Mouse (Mus musculus): ENCODE data around the gene Rusc1. TPM values are rescaled to one million over a fixed set of nuclear protein-coding genes. Genes with fewer than 3 reads are reported as not detected.
"Not testable (repeated sequence)": the region's sequence is repeated elsewhere in the genome, so short reads cannot be mapped to it uniquely, and the experiment has no call there.

The Rusc1 gene
- total and polyA plus RNA-seq, 3 experiments, result 6.4 to 14.4 (median 13.6) TPM

GRCm38 (mm10) chr3:89084133-89084532 lies 9.0 kb downstream of the Rusc1 start:
- Histone ChIP-seq H3K4me1 (ENCODE audit: insufficient read depth, low read depth, low read length) (peaks cover 45% of the 10 kb centered on the region), H3K36me3 (replicated peaks) (peaks cover 71% of the 10 kb centered on the region), H3K4me3 (ENCODE audit: low read depth, low read length) (no peak overlapping the region), H3K9me3 (replicated peaks) (no peaks in the 10 kb centered on the region), H3K27me3 (ENCODE audit: insufficient read depth, low read length) (no peaks in the 10 kb centered on the region; the same call in 1 of the 2 replicates)
- TF ChIP-seq CTCF (IDR thresholded peaks at IDR 0.05; ENCODE audit: low read depth, low read length) (no peak), GATA2 (IDR thresholded peaks at IDR 0.05; ENCODE audit: borderline replicate concordance, low read depth, low read length) (no peak), TAL1 (conservative IDR thresholded peaks at IDR 0.05; ENCODE audit: low read depth, low read length) (no peak), GATA1 (IDR thresholded peaks at IDR 0.05; ENCODE audit: borderline replicate concordance, low read length) (no peak), POLR2AphosphoS5 (IDR thresholded peaks at IDR 0.05; ENCODE audit: insufficient replicate concordance, low read depth, low read length) (no peak)
- DNase-seq (ENCODE audit: low spot score), result no peak
- ATAC-seq (ENCODE audit: extremely low read depth, insufficient number of reproducible peaks, low FRiP score, poor library complexity, severe bottlenecking), result no peak

DNA sequence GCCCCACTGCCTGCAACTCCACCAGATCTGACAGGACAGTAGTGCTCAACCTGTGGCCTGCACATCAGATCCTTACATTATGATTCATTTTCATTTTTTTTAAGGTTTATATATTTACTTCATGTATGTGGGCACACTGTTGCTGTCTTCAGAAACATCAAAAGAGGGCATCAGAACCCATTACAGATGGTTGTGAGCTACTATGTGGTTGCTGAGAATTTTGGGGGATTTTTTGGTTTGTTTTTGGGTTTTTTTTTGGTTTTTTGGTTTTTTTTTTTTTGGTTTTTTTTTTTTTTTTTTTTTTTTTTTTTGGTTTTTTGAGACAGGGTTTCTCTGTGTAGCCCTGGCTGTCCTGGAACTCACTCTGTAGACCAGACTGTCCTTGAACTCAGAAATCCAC lies 10.8 kb downstream of the Rusc1 start:
- not testable (repeated sequence) for H3K27me3 ChIP-seq (ENCODE audit: insufficient read depth, low read length); DNase-seq (ENCODE audit: low spot score); H3K9me3 ChIP-seq (replicated peaks); ATAC-seq (ENCODE audit: extremely low read depth, insufficient number of reproducible peaks, low FRiP score, poor library complexity, severe bottlenecking); H3K4me3 ChIP-seq (ENCODE audit: low read depth, low read length)
- H3K36me3 ChIP-seq (replicated peaks), result peaks cover 72% of the 10 kb centered on the region
- H3K4me1 ChIP-seq (ENCODE audit: insufficient read depth, low read depth, low read length), result peaks cover 26% of the 10 kb centered on the region

GRCm38 (mm10) chr3:89077383-89077782 lies 15.7 kb downstream of the Rusc1 start:
- peaks cover 10% of the 10 kb centered on the region for H3K4me1 ChIP-seq (ENCODE audit: insufficient read depth, low read depth, low read length)
- DNase-seq (ENCODE audit: low spot score), result no peak
- peaks cover 88% of the 10 kb centered on the region for H3K36me3 ChIP-seq (replicated peaks)
- H3K27me3 ChIP-seq (ENCODE audit: insufficient read depth, low read length), result no peaks in the 10 kb centered on the region
- H3K9me3 ChIP-seq (replicated peaks), result no peaks in the 10 kb centered on the region
- H3K4me3 ChIP-seq (ENCODE audit: low read depth, low read length), result no peak overlapping the region
- no peak for ATAC-seq (ENCODE audit: extremely low read depth, insufficient number of reproducible peaks, low FRiP score, poor library complexity, severe bottlenecking)
- TF ChIP-seq CTCF (IDR thresholded peaks at IDR 0.05; ENCODE audit: low read depth, low read length) (no peak), GATA1 (IDR thresholded peaks at IDR 0.05; ENCODE audit: borderline replicate concordance, low read length) (no peak), TAL1 (conservative IDR thresholded peaks at IDR 0.05; ENCODE audit: low read depth, low read length) (no peak), GATA2 (IDR thresholded peaks at IDR 0.05; ENCODE audit: borderline replicate concordance, low read depth, low read length) (no peak), POLR2AphosphoS5 (IDR thresholded peaks at IDR 0.05; ENCODE audit: insufficient replicate concordance, low read depth, low read length) (no peak)

DNA sequence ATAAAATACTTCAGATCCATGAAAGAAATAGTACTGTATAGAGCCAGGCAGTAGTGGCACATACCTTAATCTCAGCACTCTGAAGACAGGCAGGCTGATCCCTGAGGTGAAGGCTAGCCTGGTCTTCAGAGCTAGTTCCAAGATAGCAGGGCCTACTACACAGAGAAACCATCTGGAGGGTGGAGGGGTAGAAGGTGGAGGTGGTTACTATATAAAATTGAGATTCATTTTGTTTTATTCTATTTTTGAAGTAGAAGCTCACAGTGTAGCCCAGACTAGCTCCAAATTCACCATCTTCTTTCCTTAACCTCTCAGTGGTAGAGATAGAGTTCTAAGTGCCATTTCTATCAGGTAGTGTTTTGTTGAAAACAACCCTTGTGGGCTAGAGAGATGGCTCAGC lies 25.8 kb downstream of the Rusc1 start:
- H3K4me1 ChIP-seq (ENCODE audit: insufficient read depth, low read depth, low read length), result no peaks in the 10 kb centered on the region; the same call in 1 of the 2 replicates
- no peaks in the 10 kb centered on the region for H3K9me3 ChIP-seq (replicated peaks)
- no peak overlapping the region for H3K4me3 ChIP-seq (ENCODE audit: low read depth, low read length)
- DNase-seq (ENCODE audit: low spot score) (no peak), ATAC-seq (ENCODE audit: extremely low read depth, insufficient number of reproducible peaks, low FRiP score, poor library complexity, severe bottlenecking) (no peak)
- no peaks in the 10 kb centered on the region for H3K27me3 ChIP-seq (ENCODE audit: insufficient read depth, low read length)
- TF ChIP-seq GATA2 (IDR thresholded peaks at IDR 0.05; ENCODE audit: borderline replicate concordance, low read depth, low read length) (no peak), CTCF (IDR thresholded peaks at IDR 0.05; ENCODE audit: low read depth, low read length) (no peak), POLR2AphosphoS5 (IDR thresholded peaks at IDR 0.05; ENCODE audit: insufficient replicate concordance, low read depth, low read length) (no peak), GATA1 (IDR thresholded peaks at IDR 0.05; ENCODE audit: borderline replicate concordance, low read length) (no peak), TAL1 (conservative IDR thresholded peaks at IDR 0.05; ENCODE audit: low read depth, low read length) (no peak)
- peaks cover 93% of the 10 kb centered on the region for H3K36me3 ChIP-seq (replicated peaks)

DNA sequence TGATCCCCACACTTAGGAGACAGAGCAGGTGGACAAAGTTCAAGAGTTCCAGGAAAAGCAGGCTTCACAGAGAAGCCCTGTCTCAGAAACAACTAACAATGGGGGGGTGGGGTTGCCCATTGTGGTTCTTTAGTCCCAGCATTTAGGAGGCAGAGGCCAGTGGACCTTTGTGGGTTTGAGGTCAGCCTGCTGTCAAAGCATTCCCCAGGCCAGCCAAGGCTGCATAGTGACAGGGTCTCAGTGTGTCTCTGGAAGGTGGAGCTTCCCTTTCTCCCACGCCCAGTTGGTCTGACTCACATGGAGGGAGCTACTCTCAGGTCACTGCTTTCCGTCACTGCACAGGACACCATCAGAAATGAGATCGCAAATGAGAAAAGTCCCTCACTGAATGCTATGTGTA lies 31.4 kb downstream of the Rusc1 start:
- Histone ChIP-seq H3K27me3 (ENCODE audit: insufficient read depth, low read length) (no peaks in the 10 kb centered on the region), H3K4me1 (ENCODE audit: insufficient read depth, low read depth, low read length) (no peaks in the 10 kb centered on the region; the same call in 1 of the 2 replicates), H3K36me3 (replicated peaks) (peaks cover 96% of the 10 kb centered on the region), H3K4me3 (ENCODE audit: low read depth, low read length) (no peak overlapping the region), H3K9me3 (replicated peaks) (no peaks in the 10 kb centered on the region)
- no peak for ATAC-seq (ENCODE audit: extremely low read depth, insufficient number of reproducible peaks, low FRiP score, poor library complexity, severe bottlenecking)
- no peak for DNase-seq (ENCODE audit: low spot score)
- TF ChIP-seq CTCF (IDR thresholded peaks at IDR 0.05; ENCODE audit: low read depth, low read length) (no peak), TAL1 (conservative IDR thresholded peaks at IDR 0.05; ENCODE audit: low read depth, low read length) (no peak), POLR2AphosphoS5 (IDR thresholded peaks at IDR 0.05; ENCODE audit: insufficient replicate concordance, low read depth, low read length) (no peak), GATA1 (IDR thresholded peaks at IDR 0.05; ENCODE audit: borderline replicate concordance, low read length) (no peak), GATA2 (IDR thresholded peaks at IDR 0.05; ENCODE audit: borderline replicate concordance, low read depth, low read length) (no peak)

DNA sequence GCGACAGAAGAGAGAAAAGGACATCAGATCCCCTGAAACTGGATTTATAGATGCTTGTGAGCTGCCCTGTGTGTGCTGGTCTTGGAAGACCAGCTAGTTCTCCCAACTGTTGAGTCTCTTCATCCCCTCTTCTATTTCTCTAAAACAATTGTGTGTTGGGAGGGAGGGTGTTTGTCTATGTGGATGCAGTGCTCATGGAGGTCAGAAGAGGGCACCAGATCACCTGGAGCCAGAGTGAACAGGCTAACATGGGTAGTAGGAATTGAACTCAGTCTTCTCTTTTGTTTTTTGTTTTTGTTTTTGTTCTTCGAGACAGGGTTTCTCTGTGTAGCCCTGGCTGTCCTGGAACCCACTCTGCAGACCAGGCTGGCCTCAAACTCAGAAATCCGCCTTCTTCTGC lies 34.3 kb downstream of the Rusc1 start:
- Histone ChIP-seq H3K9me3 (replicated peaks) (no peaks in the 10 kb centered on the region), H3K27me3 (ENCODE audit: insufficient read depth, low read length) (no peaks in the 10 kb centered on the region), H3K4me3 (ENCODE audit: low read depth, low read length) (no peak overlapping the region), H3K4me1 (ENCODE audit: insufficient read depth, low read depth, low read length) (no peaks in the 10 kb centered on the region; the same call in 1 of the 2 replicates), H3K36me3 (replicated peaks) (peaks cover 97% of the 10 kb centered on the region)
- TF ChIP-seq CTCF (IDR thresholded peaks at IDR 0.05; ENCODE audit: low read depth, low read length) (peak; percentile 52), GATA1 (IDR thresholded peaks at IDR 0.05; ENCODE audit: borderline replicate concordance, low read length) (no peak)
- DNase-seq (ENCODE audit: low spot score), result peak; percentile 29
- ATAC-seq (ENCODE audit: extremely low read depth, insufficient number of reproducible peaks, low FRiP score, poor library complexity, severe bottlenecking), result no peak

DNA sequence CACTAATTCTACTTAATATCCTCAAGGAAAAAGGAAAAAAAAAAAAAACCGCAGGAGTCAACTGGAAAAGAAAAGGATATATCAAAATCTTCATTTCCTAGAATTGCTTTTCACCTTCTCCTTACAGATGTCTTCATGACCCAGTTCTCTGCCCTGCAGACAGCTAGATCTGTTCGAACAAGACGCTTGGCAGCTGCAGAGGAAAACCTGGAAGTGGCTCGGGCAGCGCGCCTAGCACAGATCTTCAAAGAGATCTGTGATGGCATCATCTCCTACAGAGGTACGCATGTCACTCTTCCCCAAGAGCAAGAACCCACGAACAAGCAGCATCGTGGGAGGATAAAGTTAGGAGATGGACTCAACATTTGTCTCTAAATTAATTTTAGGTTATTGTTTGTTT lies 34.8 kb downstream of the Rusc1 start:
- no peak overlapping the region for H3K4me3 ChIP-seq (ENCODE audit: low read depth, low read length)
- no peaks in the 10 kb centered on the region for H3K9me3 ChIP-seq (replicated peaks)
- TF ChIP-seq TAL1 (conservative IDR thresholded peaks at IDR 0.05; ENCODE audit: low read depth, low read length) (no peak), CTCF (IDR thresholded peaks at IDR 0.05; ENCODE audit: low read depth, low read length) (no peak), GATA1 (IDR thresholded peaks at IDR 0.05; ENCODE audit: borderline replicate concordance, low read length) (no peak), GATA2 (IDR thresholded peaks at IDR 0.05; ENCODE audit: borderline replicate concordance, low read depth, low read length) (no peak), POLR2AphosphoS5 (IDR thresholded peaks at IDR 0.05; ENCODE audit: insufficient replicate concordance, low read depth, low read length) (no peak)
- DNase-seq (ENCODE audit: low spot score), result no peak
- H3K27me3 ChIP-seq (ENCODE audit: insufficient read depth, low read length), result no peaks in the 10 kb centered on the region
- no peaks in the 10 kb centered on the region; the same call in 1 of the 2 replicates for H3K4me1 ChIP-seq (ENCODE audit: insufficient read depth, low read depth, low read length)
- peaks cover 96% of the 10 kb centered on the region for H3K36me3 ChIP-seq (replicated peaks)
- ATAC-seq (ENCODE audit: extremely low read depth, insufficient number of reproducible peaks, low FRiP score, poor library complexity, severe bottlenecking), result no peak

All from G1E (cell line).